Mouse (Mus musculus): ENCODE results near the gene Trip11.

Trip11 gene

GRCm38 (mm10) chr12:101893296-101893695 is 19.8 kb downstream of the Trip11 start:
- DNase-seq: peak; percentile 25

GRCm38 (mm10) chr12:101892832-101893231 is 20.2 kb downstream of the Trip11 start:
- DNase-seq: no peak

GRCm38 (mm10) chr12:101891066-101891465 is 22.0 kb downstream of the Trip11 start:
- DNase-seq: no peak

- DNase-seq: no peak
These were observed 23.7 kb downstream of the Trip11 start for GRCm38 (mm10) chr12:101889351-101889750.

GRCm38 (mm10) chr12:101888312-101888711 is 24.8 kb downstream of the Trip11 start:
- DNase-seq: no peak

- DNase-seq: no peak
These were observed 28.1 kb downstream of the Trip11 start for GRCm38 (mm10) chr12:101884926-101885325.

- DNase-seq: no peak
These were observed 36.7 kb downstream of the Trip11 start for GRCm38 (mm10) chr12:101876374-101876773.

GRCm38 (mm10) chr12:101875107-101875506 is 38.0 kb downstream of the Trip11 start:
- DNase-seq: no peak

- no peak for DNase-seq
These were observed 50.6 kb downstream of the Trip11 start for GRCm38 (mm10) chr12:101862286-101862964.

- no peak for DNase-seq
These were observed 52.8 kb downstream of the Trip11 start for GRCm38 (mm10) chr12:101860256-101860655.

GRCm38 (mm10) chr12:101858011-101858410 is 55.1 kb downstream of the Trip11 start:
- DNase-seq: no peak

GRCm38 (mm10) chr12:101854336-101854735 is 58.7 kb downstream of the Trip11 start:
- no peak for DNase-seq

- DNase-seq: no peak
These were observed 61.1 kb downstream of the Trip11 start for GRCm38 (mm10) chr12:101851846-101852564.

- no peak for DNase-seq
These were observed 61.8 kb downstream of the Trip11 start for GRCm38 (mm10) chr12:101851314-101851713.

- no peak for DNase-seq
These were observed 76.4 kb downstream of the Trip11 start for GRCm38 (mm10) chr12:101836546-101837274.

GRCm38 (mm10) chr12:101834715-101835114 is 78.4 kb downstream of the Trip11 start:
- no peak for DNase-seq

- no peak for DNase-seq
These were observed 79.3 kb downstream of the Trip11 start for GRCm38 (mm10) chr12:101833776-101834175.

- DNase-seq: no peak
These were observed 80.0 kb downstream of the Trip11 start for GRCm38 (mm10) chr12:101833115-101833506.

- DNase-seq: no peak
These were observed 80.6 kb downstream of the Trip11 start for GRCm38 (mm10) chr12:101832179-101833114.

- DNase-seq: no peak
These were observed 81.8 kb downstream of the Trip11 start for GRCm38 (mm10) chr12:101831221-101831620.

- no peak for DNase-seq
These were observed 89.9 kb downstream of the Trip11 start for GRCm38 (mm10) chr12:101823161-101823560.

GRCm38 (mm10) chr12:101821596-101821995 is 91.5 kb downstream of the Trip11 start:
- no peak for DNase-seq

- no peak for DNase-seq
These were observed 93.5 kb downstream of the Trip11 start for GRCm38 (mm10) chr12:101819570-101819969.
